Mouse (Mus musculus): ENCODE results near the gene Sox10. TPM values are rescaled to one million over a fixed set of nuclear protein-coding genes. Genes with fewer than 3 reads are reported as not detected.
A peak's percentile ranks its signal among the peaks of the same experiment; 100 is the strongest.

Sox10 gene
- total RNA-seq (2014; rRNA removed), result not detected in 2 replicates
- 0.06 TPM in 1 of 2 replicates, not detected in the other for polyA plus RNA-seq (2012; rRNA removed)

- H3K27me3 ChIP-seq (ENCODE audit: control insufficient read depth, insufficient read depth, low read length), result peaks cover 18% of the 10 kb centered on the region
- H3K36me3 ChIP-seq (ENCODE audit: control insufficient read depth, insufficient read depth, low read length), result no peaks in the 10 kb centered on the region
- H3K9ac ChIP-seq (ENCODE audit: low read depth, low read length), result no peak within 1 kb of the TSS
- WGBS, result 77% methylated on average over 5 of the region's 5 CpGs
- no peak within 1 kb of the TSS for H3K27ac ChIP-seq (replicated peaks; ENCODE audit: insufficient read depth, low read depth, low read length)
- H3K4me1 ChIP-seq (ENCODE audit: control insufficient read depth, insufficient read depth, low read length), result no peaks in the 10 kb centered on the region
- DNase-seq (ENCODE audit: extremely low read depth, low read depth, low spot score), result no peak
- no peak within 1 kb of the TSS for H3K4me3 ChIP-seq (ENCODE audit: insufficient read depth, low read depth, low read length)
- TF ChIP-seq CTCF (IDR thresholded peaks at IDR 0.05; ENCODE audit: low read depth, low read length), result no peak
- no peak for TF ChIP-seq POLR2A (IDR thresholded peaks at IDR 0.05; ENCODE audit: extremely low read depth, insufficient read depth, low read length)
- no peaks in the 10 kb centered on the region for H3K79me2 ChIP-seq (ENCODE audit: control insufficient read depth, insufficient read depth, low read length)
Observed at GRCm38 (mm10) chr15:79165140-79165539, at the start of gene Sox10. Gene Sox10 (minus strand): TSS chr15:79165240.

DNA sequence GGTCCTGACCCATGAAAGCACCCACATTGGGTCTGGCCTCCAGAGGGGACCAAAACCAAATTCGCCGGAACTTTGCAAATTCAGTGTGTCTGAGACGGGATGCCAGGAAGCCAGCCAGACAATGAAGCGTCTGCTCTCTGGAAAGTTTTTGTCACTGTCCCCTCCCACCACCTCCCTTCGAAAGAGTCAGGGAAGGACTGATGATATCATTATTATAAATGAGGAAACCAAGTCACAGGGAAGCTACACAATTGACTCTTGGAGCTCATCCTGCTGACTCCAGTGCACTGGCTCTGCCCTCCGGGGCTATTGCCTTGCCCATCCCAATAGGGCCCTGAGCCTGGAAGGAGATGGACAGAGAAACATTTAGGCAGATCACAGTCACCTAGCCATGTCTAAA is 48.6 kb upstream of the Sox10 start:
- no peak for DNase-seq (ENCODE audit: extremely low read depth, low read depth, low spot score)
- 84% methylated on average over 6 of the region's 6 CpGs for WGBS

GRCm38 (mm10) chr15:79212750-79213446 is 47.9 kb upstream of the Sox10 start:
- no peak for TF ChIP-seq POLR2A (IDR thresholded peaks at IDR 0.05; ENCODE audit: extremely low read depth, insufficient read depth, low read length)
- TF ChIP-seq CTCF (IDR thresholded peaks at IDR 0.05; ENCODE audit: low read depth, low read length), result no peak
- no peak for DNase-seq (ENCODE audit: extremely low read depth, low read depth, low spot score)
- no peak overlapping the region for H3K27ac ChIP-seq (replicated peaks; ENCODE audit: insufficient read depth, low read depth, low read length)

More for the DNA sequence above, 48.6 kb upstream of the Sox10 start:
- Histone ChIP-seq H3K4me3 (ENCODE audit: insufficient read depth, low read depth, low read length) (no peak overlapping the region), H3K27ac (replicated peaks; ENCODE audit: insufficient read depth, low read depth, low read length) (no peak overlapping the region), H3K36me3 (ENCODE audit: control insufficient read depth, insufficient read depth, low read length) (no peaks in the 10 kb centered on the region), H3K9ac (ENCODE audit: low read depth, low read length) (no peak overlapping the region), H3K27me3 (ENCODE audit: control insufficient read depth, insufficient read depth, low read length) (no peaks in the 10 kb centered on the region), H3K79me2 (ENCODE audit: control insufficient read depth, insufficient read depth, low read length) (no peaks in the 10 kb centered on the region), H3K4me1 (ENCODE audit: control insufficient read depth, insufficient read depth, low read length) (no peaks in the 10 kb centered on the region)
- TF ChIP-seq CTCF (IDR thresholded peaks at IDR 0.05; ENCODE audit: low read depth, low read length), result no peak
- no peak for TF ChIP-seq POLR2A (IDR thresholded peaks at IDR 0.05; ENCODE audit: extremely low read depth, insufficient read depth, low read length)

DNA sequence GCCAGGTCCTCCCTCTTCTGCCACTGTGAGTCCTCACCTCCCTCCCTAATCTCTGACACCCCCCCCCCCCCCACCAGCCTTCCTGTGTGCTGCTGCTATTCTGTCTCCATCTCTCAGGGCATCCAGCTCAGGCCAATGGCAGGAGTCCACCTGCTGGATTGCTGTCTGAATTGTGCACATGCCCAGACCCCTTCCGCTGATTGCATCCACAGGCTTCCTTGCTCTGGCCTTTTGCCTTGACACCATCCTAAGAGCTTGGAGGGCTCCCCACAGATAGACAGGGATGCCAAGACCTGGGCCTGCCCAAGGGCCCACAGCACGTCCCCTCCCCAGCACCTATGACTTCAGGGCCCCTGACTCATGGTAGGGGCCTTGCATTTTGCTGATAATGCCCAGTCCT is 45.3 kb upstream of the Sox10 start:
- 80% methylated on average over 2 of the region's 2 CpGs for WGBS
- no peak overlapping the region for H3K27ac ChIP-seq (replicated peaks; ENCODE audit: insufficient read depth, low read depth, low read length)
- H3K27me3 ChIP-seq (ENCODE audit: control insufficient read depth, insufficient read depth, low read length), result no peaks in the 10 kb centered on the region
- no peak overlapping the region for H3K4me3 ChIP-seq (ENCODE audit: insufficient read depth, low read depth, low read length)
- H3K36me3 ChIP-seq (ENCODE audit: control insufficient read depth, insufficient read depth, low read length), result no peaks in the 10 kb centered on the region
- no peak for DNase-seq (ENCODE audit: extremely low read depth, low read depth, low spot score)
- no peaks in the 10 kb centered on the region for H3K4me1 ChIP-seq (ENCODE audit: control insufficient read depth, insufficient read depth, low read length)
- no peak overlapping the region for H3K9ac ChIP-seq (ENCODE audit: low read depth, low read length)
- TF ChIP-seq POLR2A (IDR thresholded peaks at IDR 0.05; ENCODE audit: extremely low read depth, insufficient read depth, low read length), result no peak
- no peak for TF ChIP-seq CTCF (IDR thresholded peaks at IDR 0.05; ENCODE audit: low read depth, low read length)
- H3K79me2 ChIP-seq (ENCODE audit: control insufficient read depth, insufficient read depth, low read length), result no peaks in the 10 kb centered on the region

More at GRCm38 (mm10) chr15:79212750-79213446, 47.9 kb upstream of the Sox10 start:
- Histone ChIP-seq H3K4me1 (ENCODE audit: control insufficient read depth, insufficient read depth, low read length) (no peaks in the 10 kb centered on the region), H3K4me3 (ENCODE audit: insufficient read depth, low read depth, low read length) (no peak overlapping the region), H3K79me2 (ENCODE audit: control insufficient read depth, insufficient read depth, low read length) (no peaks in the 10 kb centered on the region), H3K27me3 (ENCODE audit: control insufficient read depth, insufficient read depth, low read length) (no peaks in the 10 kb centered on the region), H3K36me3 (ENCODE audit: control insufficient read depth, insufficient read depth, low read length) (no peaks in the 10 kb centered on the region), H3K9ac (ENCODE audit: low read depth, low read length) (no peak overlapping the region)
- WGBS, result 95% methylated on average over 26 of the region's 26 CpGs

GRCm38 (mm10) chr15:79208758-79209439 is 43.9 kb upstream of the Sox10 start:
- TF ChIP-seq CTCF (IDR thresholded peaks at IDR 0.05; ENCODE audit: low read depth, low read length) (no peak), POLR2A (IDR thresholded peaks at IDR 0.05; ENCODE audit: extremely low read depth, insufficient read depth, low read length) (no peak)
- no peak overlapping the region for H3K9ac ChIP-seq (ENCODE audit: low read depth, low read length)
- H3K27ac ChIP-seq (replicated peaks; ENCODE audit: insufficient read depth, low read depth, low read length), result no peak overlapping the region
- WGBS, result 84% methylated on average over 27 of the region's 27 CpGs
- DNase-seq (ENCODE audit: extremely low read depth, low read depth, low spot score), result no peak
- no peaks in the 10 kb centered on the region for H3K36me3 ChIP-seq (ENCODE audit: control insufficient read depth, insufficient read depth, low read length)
- H3K79me2 ChIP-seq (ENCODE audit: control insufficient read depth, insufficient read depth, low read length), result no peaks in the 10 kb centered on the region
- peak overlapping the region; percentile 35; the same call in 1 of the 2 replicates for H3K4me3 ChIP-seq (ENCODE audit: insufficient read depth, low read depth, low read length)
- no peaks in the 10 kb centered on the region for H3K4me1 ChIP-seq (ENCODE audit: control insufficient read depth, insufficient read depth, low read length)
- H3K27me3 ChIP-seq (ENCODE audit: control insufficient read depth, insufficient read depth, low read length), result no peaks in the 10 kb centered on the region

- Histone ChIP-seq H3K79me2 (ENCODE audit: control insufficient read depth, insufficient read depth, low read length) (no peaks in the 10 kb centered on the region), H3K4me3 (ENCODE audit: insufficient read depth, low read depth, low read length) (no peak overlapping the region), H3K27ac (replicated peaks; ENCODE audit: insufficient read depth, low read depth, low read length) (no peak overlapping the region), H3K27me3 (ENCODE audit: control insufficient read depth, insufficient read depth, low read length) (no peaks in the 10 kb centered on the region), H3K36me3 (ENCODE audit: control insufficient read depth, insufficient read depth, low read length) (no peaks in the 10 kb centered on the region), H3K4me1 (ENCODE audit: control insufficient read depth, insufficient read depth, low read length) (no peaks in the 10 kb centered on the region), H3K9ac (ENCODE audit: low read depth, low read length) (no peak overlapping the region)
- 82% methylated on average over 6 of the region's 6 CpGs for WGBS
- TF ChIP-seq CTCF (IDR thresholded peaks at IDR 0.05; ENCODE audit: low read depth, low read length), result no peak
- TF ChIP-seq POLR2A (IDR thresholded peaks at IDR 0.05; ENCODE audit: extremely low read depth, insufficient read depth, low read length), result no peak
- no peak for DNase-seq (ENCODE audit: extremely low read depth, low read depth, low spot score)
Observed at GRCm38 (mm10) chr15:79208211-79208610, 43.2 kb upstream of the Sox10 start.

All from liver, adult 2 months (tissue).